Mouse (Mus musculus): ENCODE results near the gene Gpr87.

DNA sequence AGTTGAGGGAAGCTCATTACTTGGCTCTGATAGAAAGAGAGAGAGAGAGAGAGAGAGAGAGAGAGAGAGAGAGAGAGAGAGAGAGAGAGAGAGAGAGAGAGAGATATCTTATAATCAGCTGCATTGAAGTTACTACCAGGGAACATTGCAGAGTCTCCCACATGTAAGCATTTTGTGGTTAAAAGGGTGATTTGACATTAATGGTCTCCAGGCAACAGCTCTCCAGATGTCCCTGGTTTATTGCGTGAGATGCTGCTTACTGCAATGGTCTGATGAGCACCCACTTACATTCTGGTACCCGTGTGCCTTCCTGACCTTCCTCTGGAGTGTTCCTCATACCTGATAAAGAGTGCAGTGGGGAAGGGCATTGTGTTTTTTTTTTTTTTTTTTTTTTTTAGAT is 40.0 kb downstream of the Gpr87 start:
- TF ChIP-seq CTCF (IDR thresholded peaks at IDR 0.05; ENCODE audit: extremely low read depth, insufficient read depth, insufficient read length, insufficient replicate concordance) = no peak
- no peak for TF ChIP-seq POLR2A (IDR thresholded peaks at IDR 0.05; ENCODE audit: low read depth, low read length)
